Mouse (Mus musculus): Measurements from ENCODE around the gene Mslnl.
"Not testable (repeated sequence)": the region's sequence is repeated elsewhere in the genome, so short reads cannot be mapped to it uniquely, and the experiment has no call there.

Mslnl gene

GRCm38 (mm10) chr17:25735745-25736144 lies at the start of gene Mslnl:
Gene Mslnl (plus strand): TSS chr17:25736042.
- no peak for DNase-seq (ENCODE audit: inconsistent ontology term)

DNA sequence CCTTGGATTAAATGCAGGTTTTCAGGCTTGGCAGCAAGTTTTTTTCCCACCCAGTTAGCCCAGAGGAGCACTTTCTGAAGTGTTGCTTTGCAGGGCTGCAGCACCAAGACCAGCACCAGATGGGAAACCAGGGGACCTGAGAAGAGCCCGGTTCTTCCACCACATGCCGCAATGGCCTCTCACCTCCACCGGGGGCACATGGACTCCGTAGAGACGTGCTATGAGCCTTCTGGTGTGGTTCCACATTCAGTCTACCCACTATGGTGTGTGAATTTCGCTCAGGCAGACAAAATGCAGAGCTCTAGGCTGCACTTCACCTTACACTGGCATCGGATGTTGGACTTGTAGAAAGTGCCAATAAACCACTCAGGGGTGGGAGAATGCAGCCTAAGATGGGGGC lies 49.5 kb upstream of the Mslnl start:
- peak; percentile 33 for DNase-seq (ENCODE audit: inconsistent ontology term)

DNA sequence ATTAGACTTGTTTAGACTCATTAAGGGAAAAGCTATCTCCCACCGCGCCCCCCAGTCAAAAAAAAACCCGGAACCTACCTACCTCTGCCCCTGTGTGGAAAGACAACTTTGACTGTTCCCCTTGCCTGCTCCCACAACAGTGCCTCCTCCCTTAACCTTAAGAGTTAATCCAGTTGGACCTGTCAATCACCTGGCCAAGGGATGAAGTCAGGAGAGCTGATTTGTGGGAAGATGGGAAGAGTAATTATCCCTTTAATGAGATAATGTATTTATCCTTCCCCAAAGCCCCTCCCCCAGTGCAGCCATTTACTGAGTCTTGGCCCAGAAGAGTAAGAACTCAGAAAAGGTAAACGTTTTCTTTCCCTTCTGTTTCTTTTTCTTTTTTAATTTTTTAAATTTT lies 46.9 kb upstream of the Mslnl start:
- DNase-seq (ENCODE audit: inconsistent ontology term), result no peak

GRCm38 (mm10) chr17:25696263-25696662 lies 39.6 kb upstream of the Mslnl start:
- DNase-seq (ENCODE audit: inconsistent ontology term), result no peak

DNA sequence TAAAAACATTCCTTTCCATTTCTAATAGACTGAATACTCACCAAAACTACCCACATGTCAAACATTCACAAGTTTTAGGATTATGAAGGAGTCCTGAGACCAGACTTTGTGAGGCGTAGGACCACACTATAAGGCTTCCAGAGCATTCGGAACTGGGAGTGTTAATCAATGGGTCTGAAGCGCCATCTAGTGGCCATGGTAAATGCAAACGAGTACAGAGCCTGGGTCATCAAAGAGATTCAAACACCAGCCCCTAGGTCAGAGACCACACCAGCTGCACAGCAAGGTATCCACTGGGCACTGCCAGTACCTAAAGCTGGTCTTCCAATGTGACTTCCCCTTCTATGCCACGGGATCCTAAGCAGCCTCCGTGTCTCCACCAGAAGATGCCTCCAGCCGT lies 37.4 kb upstream of the Mslnl start:
- DNase-seq (ENCODE audit: inconsistent ontology term), result peak; percentile 69

- DNase-seq (ENCODE audit: inconsistent ontology term), result no peak
These were observed 34.9 kb upstream of the Mslnl start for GRCm38 (mm10) chr17:25700863-25701496.

DNA sequence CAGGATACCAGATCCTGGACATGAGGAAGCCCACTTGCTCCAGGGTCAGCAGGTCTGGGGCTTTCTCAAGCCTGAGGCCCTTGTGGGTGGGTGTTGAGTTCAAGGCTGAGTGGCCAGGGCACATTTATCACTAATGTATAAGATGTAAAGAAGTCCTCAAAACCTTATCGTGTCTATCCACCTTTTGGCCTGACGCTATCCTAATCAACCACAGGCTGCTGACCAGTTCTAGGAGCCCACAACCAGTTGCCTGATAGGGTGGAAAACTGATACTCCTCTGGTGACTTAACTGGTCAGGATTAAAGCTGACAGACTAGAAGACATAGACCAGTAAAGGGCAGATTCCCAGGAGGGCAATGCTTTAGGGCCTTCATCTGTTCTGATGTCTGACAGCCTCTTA lies 25.8 kb upstream of the Mslnl start:
- no peak for DNase-seq (ENCODE audit: inconsistent ontology term)

DNA sequence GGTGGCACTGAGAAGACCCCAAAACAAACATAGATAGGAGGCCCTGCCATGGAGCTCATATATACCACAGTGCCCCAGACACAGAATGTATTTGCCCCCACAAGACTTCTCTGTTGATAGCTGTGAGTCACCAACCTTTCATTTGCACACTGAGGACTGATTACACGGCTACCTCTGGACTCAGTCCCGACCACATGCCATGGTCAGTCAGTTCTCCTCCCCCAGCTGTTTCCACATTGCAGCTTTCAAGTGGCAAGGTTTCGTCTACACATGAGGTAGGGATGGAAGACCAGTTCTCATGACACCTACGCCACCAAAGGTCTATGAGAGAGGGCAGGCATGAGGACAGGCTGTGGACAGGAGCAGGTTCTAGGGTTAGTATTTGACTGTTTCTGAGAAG lies 24.7 kb upstream of the Mslnl start:
- DNase-seq (ENCODE audit: inconsistent ontology term), result no peak

- no peak for DNase-seq (ENCODE audit: inconsistent ontology term)
These were observed 20.2 kb upstream of the Mslnl start for GRCm38 (mm10) chr17:25715627-25716026.

GRCm38 (mm10) chr17:25716130-25716529 lies 19.7 kb upstream of the Mslnl start:
- DNase-seq (ENCODE audit: inconsistent ontology term), result no peak

- peak; percentile 52 for DNase-seq (ENCODE audit: inconsistent ontology term)
These were observed 18.9 kb upstream of the Mslnl start, which contains the start of gene Gng13 for GRCm38 (mm10) chr17:25716711-25717637. Gene Gng13 (plus strand): TSS chr17:25717171.

DNA sequence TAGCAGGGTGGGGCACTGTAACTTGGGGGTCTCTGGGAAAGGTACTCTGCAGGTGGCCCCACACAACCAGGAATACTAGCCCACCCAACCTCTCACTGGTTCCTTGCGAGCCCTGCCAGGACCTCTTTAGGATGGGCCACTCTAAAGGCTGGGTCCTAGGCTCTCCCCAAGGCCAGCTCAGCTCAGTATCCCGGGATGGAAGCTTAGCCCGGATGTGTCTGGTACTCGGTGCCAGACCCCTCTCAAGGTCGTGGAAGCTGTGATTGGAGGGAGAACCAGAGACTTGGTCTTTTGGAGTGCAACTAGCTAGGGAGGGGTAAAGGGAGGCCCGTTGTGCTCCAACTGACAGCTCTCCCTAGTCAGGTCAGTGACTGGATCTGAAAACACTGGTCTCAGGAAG lies 18.2 kb upstream of the Mslnl start:
- DNase-seq (ENCODE audit: inconsistent ontology term), result no peak

DNA sequence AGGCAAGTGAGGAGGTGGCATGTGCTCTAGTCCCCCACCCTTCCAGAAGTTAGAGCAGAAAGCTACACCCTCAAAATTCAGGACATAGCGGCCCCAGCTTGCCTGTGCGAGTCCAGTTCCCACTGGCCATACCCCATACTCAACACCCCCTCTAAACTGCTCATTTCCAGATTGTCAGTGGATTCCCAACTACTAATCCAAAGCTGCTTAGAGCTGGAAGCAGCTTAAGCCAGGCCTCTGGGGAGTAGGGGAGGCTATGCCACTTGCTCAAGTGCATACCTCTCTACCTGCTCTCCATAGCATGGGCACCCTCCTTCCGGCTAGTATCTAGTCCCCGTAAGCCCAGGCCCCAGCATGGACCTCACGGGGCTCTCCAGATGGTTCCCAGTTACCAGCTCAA lies 14.4 kb upstream of the Mslnl start:
- DNase-seq (ENCODE audit: inconsistent ontology term), result no peak

DNA sequence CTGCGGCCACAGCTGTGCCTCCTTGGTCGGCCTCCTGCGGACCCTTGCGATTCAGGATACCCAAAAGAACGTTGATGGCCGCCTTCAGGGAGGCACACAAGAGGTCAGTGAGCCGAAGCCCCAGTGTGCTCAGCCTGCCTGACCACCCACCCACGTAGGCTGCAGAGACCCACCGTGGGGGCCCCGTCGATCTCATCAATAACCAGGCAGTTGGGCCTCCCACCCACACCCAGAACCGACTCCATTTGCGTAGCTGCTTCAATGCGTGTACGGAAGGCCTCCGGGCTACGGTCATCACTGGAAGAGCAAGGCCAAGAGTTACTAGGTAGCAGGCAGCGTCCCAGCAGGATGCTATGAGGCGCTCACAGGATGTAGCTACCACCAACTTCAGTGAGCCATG lies 12.4 kb upstream of the Mslnl start:
- DNase-seq (ENCODE audit: inconsistent ontology term), result no peak

DNA sequence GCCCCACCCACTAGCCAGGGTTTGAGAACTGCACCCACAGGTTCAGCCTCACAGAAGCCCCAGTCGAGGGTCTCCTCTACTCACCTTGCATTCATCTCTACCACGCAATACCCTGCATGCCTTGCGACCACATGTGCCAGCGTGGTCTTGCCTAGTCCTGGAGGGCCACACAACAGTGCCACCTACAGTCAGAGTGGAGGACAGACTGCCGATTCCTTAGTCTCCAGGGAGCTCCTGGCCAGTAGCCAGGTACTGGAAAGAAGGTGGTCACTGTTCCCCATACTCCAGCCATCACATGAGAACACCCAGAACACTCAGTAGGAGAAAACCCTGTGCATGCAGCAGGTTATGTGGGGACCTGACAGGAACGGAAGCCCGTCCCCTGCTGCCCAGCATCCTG lies 11.9 kb upstream of the Mslnl start:
- DNase-seq (ENCODE audit: inconsistent ontology term), result no peak

- DNase-seq (ENCODE audit: inconsistent ontology term), result no peak
These were observed 10.6 kb upstream of the Mslnl start for GRCm38 (mm10) chr17:25725264-25725663.

- peak; percentile 100 for DNase-seq (ENCODE audit: inconsistent ontology term)
These were observed 8.4 kb upstream of the Mslnl start, which contains the start of the genes Chtf18 and Rpusd1 for GRCm38 (mm10) chr17:25727265-25728008. Gene Chtf18 (minus strand): TSS chr17:25727419. Gene Rpusd1 (plus strand): TSS chr17:25727670.

DNA sequence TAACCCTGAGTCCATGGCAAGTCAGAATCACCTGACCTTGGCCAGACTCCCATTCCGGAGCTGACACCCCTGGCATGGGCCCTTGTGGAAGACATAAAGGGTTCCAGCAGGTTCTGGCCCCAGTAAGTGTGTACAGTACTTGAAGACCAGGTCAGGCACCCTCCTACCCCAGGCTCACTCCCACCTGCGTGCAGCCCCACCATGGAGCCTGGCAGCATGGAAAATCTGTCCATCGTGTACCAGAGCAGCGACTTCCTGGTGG lies 7.9 kb upstream of the Mslnl start:
- DNase-seq (ENCODE audit: inconsistent ontology term), result no peak

GRCm38 (mm10) chr17:25732082-25732481 lies 3.8 kb upstream of the Mslnl start:
- DNase-seq (ENCODE audit: inconsistent ontology term), result peak; percentile 82

GRCm38 (mm10) chr17:25735246-25735645 lies 596 bp upstream of the Mslnl start:
- no peak for DNase-seq (ENCODE audit: inconsistent ontology term)

DNA sequence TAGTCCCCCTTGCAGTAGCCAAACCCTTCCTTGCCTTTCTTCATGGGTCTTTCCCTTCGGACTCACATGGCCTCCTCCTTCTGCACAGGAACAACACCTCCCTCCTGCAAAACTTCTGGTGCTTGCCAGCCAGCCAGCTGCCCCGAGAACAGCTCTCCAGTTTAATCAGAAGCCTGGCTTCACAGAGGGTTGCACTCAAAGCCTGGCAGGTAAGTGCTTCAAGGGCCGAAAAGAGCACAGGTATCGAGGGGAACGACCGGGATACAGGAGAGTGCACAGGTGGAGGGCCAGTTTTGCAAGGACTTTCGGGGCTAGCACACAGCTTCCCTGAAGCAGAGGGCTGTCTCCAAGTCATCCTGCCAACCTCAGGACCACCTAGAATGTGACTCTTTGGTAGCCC lies 3.0 kb downstream of the Mslnl start:
- no peak for DNase-seq (ENCODE audit: inconsistent ontology term)

DNA sequence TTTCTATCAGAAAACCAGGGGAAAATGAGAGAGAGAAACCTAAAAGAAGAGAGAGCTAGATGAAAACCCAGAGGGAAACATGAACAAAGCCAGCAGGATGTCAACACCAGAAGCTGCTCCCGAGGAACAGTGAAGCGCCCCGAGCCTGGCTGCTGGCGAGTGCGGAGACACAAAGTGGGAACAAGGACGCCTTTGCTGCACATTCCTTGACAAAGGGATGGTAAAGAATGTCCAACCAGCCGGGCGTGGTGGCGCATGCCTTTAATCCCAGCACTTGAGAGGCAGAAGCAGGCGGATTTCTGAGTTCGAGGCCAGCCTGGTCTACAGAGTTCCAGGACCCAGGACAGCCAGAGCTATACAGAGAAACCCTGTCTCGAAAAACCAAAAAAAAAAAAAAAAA lies 5.6 kb downstream of the Mslnl start:
- not testable (repeated sequence) for DNase-seq (ENCODE audit: inconsistent ontology term)

GRCm38 (mm10) chr17:25743831-25744230 lies 8.0 kb downstream of the Mslnl start:
- no peak for DNase-seq (ENCODE audit: inconsistent ontology term)

All from Muller cell, postnatal 12 days (primary cell).